Mouse (Mus musculus): ENCODE measurements around the gene Tapbp. TPM values are rescaled to one million over a fixed set of nuclear protein-coding genes. Genes with fewer than 3 reads are reported as not detected.
A peak's percentile ranks its signal among the peaks of the same experiment; 100 is the strongest.

Gene Tapbp
- polyA plus RNA-seq, 1 experiment = 84.7 TPM

DNA sequence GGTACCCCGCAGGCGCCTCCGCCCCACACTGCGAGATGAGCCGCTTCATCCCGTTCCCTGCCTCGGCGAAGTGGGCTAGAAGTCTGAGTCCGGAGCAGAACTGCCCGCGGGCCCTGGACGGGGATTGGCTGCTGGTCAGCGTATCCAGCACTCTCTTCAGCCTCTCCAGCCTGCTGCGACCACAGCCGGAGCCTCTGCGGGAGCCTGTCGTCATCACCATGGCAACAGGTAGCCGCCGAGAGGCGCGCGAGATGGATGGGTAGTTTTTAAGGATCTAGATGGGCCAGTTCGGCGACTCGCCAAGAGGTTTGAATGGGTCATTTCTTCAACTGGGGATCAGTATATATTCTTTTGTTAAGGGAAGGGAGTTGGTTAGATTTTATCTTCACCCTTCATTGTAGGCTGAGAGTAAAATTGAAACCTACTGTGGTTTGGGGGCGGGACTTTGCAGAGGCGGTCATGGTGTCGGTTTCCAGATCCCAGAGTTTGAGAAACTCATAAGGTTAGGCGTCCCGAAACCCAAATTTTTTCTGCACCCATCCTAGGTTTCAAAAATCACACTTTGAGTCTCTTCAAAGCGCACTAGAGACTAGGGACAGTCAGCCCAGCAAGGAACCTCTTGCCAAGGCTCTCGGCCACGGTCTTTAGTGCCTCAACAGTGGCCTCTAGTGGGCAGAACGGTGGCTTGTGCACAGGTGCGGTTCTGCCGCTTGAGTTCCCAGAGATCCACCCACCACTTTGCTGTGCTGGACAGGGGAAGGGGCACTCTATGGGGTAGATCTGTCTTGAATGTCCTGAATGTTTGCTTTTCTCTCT lies 4.8 kb downstream of the Tapbp start:
- DNase-seq (ENCODE audit: low spot score) = peak; percentile 58

DNA sequence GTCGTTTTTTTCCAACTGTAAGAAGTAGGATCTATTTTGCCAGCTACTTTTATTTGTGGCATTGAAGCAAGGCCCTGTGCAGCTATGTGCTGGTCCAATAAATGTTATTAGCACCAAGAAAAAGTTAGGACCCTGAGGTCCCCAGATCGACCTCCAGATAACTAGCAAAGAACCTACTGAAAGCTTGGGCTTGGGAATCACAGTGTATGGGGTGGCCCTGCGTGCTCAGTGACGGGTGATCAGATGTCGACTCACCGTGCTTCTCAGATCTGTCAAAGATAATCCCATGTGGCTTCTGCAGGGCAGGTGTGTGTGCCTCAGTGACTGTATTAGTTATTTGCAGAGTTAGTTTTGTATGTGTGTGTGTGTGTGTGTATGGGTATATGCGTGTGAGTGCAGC lies 5.7 kb downstream of the Tapbp start:
- DNase-seq (ENCODE audit: low spot score) = no peak

DNA sequence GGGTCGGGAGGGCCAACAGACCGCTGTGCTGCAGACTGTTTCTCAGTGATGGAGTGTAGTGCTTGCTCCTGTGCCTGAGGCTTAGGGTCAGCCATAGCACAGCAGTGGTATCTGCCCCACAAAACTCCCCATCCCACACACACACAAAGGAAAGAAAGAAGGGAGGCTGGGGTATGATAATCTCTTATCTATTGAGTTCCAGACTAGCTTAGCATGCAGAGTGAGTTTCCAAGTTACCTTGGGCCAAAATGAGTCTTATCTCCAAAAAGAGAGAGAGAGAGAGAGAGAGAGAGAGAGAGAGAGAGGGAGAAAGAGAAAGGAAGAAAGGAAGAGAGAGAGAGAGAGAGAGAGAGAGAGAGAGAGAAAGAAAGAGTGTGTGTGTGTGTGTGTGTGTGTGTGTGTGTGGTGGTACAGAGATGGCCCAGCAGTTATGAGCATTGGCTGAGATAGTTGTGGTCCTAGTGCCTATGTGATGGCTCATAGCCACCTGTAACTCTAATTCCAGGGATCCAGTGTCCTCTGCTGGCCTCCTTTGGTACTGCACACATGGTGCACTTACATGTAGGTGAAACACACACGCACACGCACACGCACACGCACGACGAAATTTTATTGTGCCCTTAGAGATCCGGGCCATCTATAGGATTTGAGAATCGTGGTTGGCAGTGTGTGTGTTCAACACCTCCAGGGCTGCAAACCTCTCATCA lies 9.0 kb downstream of the Tapbp start:
- no peak for DNase-seq (ENCODE audit: low spot score)

DNA sequence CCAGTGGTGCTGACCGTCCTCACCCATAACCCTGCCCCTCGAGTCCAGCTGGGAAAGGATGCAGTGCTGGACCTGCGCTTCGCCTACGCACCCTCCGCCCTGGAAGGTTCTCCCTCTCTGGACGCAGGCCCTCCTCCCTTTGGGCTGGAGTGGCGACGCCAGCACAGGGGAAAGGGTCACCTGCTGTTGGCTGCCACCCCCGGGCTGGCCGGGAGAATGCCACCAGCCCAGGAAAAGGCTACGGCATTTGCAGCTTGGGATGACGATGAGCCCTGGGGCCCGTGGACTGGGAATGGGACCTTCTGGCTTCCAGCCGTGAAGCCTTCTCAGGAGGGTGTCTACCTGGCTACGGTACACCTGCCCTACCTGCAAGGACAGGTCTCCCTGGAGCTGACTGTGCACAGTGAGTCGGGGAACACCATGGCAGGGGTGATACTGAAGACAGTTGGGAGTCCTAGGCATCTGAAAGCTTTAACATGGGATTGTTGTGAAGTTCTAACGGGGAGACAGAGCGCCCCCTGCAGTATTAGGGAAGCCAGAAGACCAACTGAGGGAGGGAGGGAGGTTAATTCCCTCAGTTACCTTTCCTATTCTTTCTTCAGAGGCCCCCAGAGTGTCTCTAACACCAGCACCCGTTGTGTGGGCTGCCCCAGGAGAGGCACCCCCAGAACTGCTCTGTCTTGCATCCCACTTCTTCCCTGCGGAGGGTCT lies 9.9 kb downstream of the Tapbp start:
- no peak for DNase-seq (ENCODE audit: low spot score)

DNA sequence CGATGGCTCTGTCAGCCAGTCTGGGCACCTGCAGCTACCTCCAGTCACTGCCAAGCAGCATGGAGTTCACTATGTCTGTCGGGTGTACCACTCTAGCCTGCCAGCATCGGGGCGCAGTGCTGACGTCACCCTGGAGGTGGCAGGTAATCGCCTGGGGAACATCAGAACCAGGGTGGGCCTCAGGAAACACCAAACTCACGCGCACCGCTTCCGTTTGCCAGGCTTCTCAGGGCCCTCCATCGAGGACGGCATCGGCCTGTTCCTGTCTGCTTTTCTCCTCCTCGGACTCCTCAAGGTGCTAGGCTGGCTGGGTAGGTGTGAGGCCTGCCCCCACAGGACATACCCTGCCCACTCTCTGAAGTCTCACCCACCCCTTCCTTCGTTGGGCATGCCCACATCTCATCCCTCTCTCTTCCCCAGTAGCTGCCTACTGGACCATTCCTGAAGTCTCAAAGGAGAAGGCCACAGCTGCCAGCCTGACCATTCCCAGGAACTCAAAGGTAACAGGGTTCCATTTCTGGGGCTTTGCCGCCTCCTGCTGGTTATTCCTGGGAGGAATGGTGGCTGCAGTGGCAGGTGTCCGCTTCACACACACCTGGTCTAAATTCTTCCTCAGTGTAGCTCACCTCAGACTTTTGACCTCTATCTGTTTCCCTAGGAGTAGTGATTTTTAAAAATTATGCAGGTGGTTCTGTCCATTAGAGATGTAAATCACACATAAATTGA lies 10.7 kb downstream of the Tapbp start:
- DNase-seq (ENCODE audit: low spot score) = no peak

DNA sequence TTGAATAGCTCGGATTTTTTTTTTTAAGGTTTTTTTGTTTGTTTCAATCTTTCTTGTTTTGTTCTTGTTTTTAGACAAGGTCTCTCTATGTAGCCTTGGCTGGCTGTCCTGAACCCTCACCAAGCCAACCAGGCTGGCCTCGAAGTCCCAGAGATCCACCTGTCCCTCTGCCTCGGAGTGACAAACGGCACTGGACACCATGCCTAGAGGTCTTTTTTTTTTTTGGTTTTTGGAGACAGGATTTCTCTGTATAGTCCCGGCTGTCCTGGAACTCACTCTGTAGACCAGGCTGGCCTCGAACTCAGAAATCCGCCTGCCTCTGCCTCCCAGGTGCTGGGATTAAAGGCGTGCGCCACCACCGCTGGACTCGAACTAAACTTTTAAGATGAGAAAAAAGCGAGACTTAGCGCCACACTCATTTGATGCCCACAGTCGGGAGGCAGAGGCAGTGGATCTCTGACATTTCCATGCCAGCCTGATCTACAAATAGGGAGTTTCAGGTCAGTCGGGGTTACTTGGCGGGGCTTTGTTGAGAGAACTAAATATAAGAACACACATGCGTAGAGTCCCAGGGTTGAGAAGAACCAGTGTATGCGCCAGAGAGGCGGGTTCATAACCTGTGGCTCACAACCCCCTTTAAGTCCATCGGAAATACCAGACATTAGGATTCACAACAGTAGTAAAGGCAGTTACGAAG lies 12.7 kb downstream of the Tapbp start:
- DNase-seq (ENCODE audit: low spot score) = no peak

DNA sequence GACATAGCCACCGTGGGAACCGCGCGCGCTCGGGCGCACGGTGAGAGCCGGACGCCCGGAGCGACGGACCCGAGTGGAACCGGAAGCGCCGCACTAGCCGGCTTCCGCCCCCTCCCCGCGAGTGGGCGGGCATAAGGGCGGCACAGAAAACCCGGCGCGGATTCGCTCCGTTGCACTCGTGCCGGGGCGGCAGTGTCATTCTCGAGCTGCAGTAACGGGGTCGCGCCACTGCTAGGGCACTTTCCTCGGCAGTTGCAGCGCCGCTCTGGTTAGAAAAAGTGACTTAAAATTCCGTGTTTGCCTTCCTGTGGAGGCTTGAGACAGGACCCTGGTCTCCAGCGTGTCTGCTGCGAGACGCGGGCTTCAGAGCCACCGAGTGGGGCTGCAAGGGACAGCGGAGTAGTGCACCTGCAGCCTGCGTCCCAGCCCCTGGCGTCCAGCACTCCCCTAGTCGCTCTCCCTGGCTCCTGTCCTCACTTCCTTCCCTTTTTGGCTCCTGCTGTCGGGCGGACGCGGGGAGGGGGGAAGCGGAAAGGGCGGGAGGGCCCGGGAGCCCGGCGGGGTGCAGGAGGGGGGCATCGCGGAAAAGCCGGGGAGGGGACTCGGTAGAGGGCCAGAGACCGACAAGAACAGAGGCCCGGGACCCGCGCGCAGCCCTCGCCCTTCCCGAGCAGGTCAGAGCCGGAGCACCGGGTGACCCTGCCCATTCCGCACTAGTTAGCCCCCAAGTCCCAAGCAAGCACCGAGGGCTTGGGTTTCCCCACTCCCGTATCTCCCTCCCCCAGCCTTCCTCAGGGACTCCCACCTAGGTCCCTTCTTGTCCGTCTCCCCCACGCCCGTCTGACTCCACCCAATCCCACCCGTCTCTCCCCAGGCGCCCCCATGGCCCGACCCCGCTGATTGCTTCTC lies 13.9 kb downstream of the Tapbp start, which contains the start of gene Rgl2:
Gene Rgl2, plus strand, starts transcription at position 173 of the 909 bp plus-strand sequence.
- peak; percentile 84 for DNase-seq (ENCODE audit: low spot score)

DNA sequence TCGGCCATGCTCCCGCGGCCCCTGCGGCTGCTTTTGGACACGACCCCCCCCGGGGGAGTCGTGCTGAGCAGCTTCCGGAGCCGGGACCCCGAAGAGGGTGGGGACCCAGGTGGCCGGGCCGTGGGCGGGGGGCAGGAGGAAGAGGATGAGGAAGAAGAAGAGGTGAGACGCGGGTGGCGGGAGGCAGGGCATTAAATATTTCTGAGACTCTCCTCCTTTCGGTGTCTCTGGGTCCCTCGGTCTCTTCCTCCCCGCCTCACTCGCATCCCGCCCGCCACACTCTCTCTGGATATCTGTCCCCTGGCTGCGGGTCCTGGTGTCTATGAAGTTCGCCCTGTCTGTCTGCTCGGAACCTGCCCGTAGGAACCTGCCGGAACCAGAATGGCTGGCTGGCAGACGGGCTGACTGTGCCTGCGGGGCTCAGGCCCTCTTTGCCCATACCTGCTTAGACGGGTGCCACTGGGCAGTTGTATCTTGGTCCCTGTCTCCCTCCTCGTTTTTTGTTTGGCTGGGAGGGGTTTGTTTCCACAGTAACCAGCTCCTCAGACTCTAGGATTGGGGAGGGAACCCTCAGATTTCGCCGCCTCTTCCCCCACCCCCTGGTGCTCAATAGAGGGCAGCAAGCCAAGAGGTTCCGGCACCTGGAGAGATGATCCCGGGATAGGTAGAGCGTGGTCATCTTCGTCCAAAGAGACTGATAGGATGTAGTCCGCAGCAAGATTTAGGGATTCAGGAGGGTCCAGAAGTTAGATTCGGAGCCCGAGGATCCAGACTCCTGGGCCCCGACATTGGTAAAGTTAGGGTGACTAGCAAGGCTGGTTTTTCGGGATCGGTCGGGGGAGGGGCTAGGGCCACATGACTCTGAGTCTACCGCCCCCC lies 14.8 kb downstream of the Tapbp start:
- no peak for DNase-seq (ENCODE audit: low spot score)

DNA sequence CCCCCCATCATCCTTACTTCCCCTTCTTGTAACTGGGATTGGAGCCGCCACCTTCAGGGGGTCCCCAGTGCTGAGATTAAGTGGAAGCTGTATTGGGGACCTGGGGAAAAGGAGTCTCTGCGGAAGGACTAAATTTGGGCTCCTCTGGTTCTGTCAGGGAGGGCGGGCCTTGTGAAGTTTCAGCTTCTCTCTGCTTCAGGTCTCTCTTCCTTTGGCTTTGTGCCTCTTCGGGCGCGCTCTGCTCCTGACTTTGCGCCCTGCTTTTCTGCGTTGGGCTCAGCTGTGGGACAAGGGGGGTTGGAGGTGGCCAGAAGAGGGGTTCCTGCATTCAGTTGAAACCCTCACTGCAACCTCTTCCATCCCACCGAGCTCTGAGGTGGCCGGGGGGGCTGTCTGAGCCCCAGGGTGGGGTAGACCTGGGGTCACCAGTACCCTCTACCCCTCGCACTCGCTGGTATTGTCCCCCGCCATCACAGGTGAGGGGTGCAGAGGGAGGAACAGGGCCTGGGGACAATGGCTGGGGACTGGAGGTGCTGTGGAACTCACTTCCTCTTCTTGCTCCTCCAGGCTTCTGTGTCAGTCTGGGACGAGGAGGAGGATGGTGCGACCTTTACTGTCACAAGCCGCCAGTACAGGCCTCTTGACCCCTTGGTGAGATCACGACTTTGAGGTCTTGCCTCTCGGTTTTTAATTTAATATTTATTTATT lies 15.6 kb downstream of the Tapbp start:
- DNase-seq (ENCODE audit: low spot score) = no peak

DNA sequence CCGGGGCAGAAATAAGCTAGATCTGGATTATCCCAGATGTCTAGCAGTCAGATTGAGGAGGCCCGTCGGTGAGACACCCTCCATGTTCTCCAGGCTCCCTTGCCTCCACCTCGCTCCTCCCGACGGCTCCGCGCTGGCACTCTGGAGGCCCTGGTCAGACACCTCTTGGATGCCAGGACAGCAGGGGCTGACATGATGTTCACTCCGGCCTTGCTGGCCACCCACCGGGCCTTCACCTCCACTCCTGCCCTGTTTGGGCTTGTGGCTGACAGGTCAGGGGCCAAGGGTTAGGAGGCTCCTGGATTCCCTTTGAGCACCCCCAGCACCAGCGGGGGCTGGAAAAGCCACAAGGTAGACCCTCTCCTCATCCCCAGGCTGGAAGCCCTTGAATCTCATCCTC lies 16.2 kb downstream of the Tapbp start:
- DNase-seq (ENCODE audit: low spot score) = no peak

DNA sequence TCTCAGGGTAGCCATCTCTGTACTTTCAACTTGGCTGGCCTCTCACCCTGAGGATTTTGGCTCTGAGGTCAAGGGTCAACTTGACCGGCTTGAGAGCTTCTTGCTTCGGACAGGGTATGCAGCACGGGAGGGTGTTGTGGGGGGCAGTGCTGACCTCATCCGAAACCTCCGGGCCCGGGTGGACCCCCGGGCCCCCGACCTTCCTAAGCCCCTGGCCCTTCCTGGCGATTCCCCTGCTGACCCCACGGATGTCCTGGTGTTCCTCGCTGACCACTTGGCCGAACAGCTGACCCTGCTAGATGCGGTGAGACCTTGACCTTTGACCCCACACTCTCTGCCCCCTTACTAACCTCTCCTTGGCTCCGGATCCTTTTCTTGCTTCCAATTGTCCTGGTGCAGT lies 16.7 kb downstream of the Tapbp start:
- DNase-seq (ENCODE audit: low spot score) = no peak

DNA sequence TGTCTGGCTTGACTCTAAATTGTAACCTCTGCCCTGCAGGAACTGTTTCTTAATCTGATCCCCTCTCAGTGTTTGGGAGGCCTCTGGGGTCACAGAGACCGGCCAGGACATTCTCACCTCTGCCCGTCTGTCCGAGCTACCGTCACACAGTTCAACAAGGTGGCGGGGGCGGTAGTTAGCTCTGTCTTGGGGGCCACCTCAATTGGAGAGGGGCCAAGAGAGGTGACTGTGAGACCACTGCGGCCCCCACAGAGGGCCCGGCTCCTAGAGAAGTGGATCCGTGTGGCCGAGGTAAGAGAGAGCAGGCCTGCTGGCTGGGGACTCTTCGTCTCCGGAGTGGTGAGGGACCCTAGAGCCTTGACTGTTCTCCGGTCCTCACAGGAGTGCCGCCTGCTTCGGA lies 17.3 kb downstream of the Tapbp start:
- no peak for DNase-seq (ENCODE audit: low spot score)

DNA sequence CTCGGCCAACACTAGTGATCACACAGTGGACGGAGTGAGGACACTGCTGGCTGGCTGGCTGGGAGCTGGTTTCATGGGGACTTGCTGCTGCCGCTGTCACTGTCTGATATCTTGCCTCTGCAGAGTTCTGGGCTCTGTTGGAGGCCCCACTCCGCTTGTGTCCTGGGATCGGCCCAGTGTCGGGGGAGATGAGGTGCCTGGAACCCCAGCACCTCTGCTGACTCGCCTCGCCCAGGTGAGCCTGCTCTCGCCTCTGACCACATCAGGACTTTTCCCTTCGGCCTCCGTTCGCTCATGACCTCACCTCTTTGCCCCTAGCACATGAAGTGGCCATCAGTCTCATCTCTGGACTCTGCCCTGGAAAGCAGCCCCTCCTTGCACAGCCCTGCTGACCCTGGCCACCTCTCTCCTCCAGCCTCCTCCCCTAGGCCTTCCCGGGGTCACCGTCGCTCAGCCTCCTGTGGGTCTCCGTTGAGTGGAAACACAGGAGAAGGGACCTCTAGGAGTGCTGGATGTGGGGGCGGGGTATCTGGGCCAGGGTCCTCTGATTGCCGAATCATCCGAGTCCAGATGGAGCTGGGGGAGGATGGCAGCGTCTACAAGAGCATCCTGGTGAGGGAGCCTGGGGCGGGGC lies 19.8 kb downstream of the Tapbp start:
- DNase-seq (ENCODE audit: low spot score) = no peak

DNA sequence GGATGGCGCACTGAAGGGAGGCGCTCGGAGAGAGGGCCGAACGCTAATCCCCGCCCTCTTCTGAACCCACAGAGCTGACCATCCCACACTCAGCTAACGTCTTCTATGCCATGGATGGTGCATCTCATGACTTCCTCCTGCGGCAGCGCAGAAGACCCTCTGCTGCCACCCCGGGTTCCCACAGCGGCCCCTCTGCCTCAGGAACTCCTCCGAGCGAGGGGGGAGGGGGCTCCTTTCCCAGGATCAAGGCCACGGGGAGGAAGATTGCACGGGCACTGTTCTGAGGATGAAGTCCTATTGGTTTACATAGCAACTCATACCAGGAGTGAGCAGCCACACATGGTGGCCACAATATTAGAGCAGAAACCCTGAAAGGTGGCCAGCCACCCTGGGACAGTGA lies 21.3 kb downstream of the Tapbp start:
- DNase-seq (ENCODE audit: low spot score) = no peak

DNA sequence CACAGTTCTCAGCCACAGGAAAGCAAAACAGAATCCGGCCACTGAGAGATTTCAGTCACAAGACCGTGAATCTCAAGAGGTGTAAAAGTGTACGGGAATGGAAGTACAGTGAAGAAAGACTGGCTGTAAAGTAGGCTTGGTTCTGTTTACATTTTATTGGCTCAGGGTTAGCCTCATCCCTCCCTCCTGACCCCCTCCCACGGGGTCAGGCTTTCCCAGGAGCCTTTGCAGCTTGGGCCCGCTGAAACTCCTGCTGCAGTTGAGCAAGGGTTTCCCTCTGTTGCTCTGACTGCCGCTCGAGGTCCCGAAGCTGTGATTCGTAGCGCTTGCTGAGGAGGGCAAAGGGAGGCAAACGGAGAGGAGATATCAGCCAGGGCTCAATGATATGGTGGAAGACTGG lies 23.1 kb downstream of the Tapbp start:
- DNase-seq (ENCODE audit: low spot score) = no peak

DNA sequence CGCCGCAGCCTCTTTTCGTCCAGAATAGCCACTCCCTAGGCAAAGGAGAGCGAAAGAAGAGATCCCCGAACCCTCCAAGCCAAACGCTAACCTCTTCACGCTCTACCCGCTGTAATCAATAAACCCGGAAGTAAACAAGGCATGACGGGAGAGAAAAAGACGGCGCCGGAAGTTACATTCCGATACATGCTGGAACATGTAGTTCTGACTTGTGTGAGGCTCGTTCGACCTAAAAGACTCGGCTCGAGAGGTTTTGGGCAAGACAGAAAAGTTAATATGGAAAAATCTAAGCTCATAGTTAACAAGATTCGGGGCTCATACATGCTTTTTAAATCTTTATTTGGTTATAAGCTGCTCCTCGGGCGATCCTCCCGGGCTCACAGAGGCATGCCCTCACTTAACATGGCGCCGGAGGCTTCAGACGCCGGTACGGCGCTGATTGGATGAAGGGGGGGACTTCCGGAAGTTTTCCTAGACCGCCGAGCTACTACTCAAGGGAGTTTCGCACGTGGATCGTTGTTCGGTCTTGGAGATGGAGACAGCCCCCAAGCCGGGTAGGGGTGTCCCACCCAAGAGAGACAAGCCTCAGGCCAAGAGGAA lies 24.6 kb downstream of the Tapbp start, which contains the start of the genes Pfdn6 and Wdr46:
Gene Pfdn6, minus strand, starts transcription at position 138 of the 600 bp plus-strand sequence.
Gene Wdr46, plus strand, starts transcription at position 455 of the 600 bp plus-strand sequence.
- no peak for DNase-seq (ENCODE audit: low spot score)

DNA sequence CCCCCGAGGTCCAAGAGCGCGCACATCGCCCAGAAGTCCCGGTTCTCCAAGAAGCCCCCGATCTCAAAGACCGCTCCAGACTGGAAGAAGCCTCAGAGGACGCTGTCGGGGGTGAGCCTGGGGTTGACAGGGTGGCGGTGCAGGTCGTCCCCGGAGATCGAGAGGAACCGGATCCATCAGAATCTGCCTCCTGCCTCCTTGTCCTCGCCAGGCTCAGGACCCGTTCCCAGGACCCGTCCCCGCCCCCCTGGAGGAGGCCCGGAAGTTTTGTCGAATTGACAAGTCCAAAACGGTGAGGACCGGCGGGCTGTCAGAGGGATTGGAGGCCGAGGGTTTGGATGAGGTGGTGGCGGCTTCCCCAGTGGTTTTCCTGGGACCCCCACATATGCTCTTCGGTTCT lies 25.3 kb downstream of the Tapbp start:
- no peak for DNase-seq (ENCODE audit: low spot score)

DNA sequence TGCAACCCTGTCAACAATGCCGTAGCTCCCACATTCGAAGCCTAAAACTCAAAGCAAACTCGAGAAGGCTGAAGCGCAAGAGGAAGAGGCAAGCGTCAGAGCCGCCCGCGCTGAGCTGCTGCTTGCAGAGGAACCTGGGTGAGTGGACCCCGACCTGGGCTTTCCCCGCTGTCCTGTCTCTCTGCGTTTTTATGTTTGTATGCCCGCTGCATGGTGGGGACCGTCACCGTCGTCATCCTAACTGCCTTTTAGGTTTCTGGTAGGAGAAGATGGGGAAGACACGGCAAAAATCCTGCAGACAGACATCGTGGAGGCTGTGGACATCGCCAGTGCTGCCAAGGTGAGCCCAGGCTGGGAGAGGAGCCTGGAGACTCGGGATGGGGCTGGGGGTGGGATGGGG lies 25.7 kb downstream of the Tapbp start:
- DNase-seq (ENCODE audit: low spot score) = no peak

Measured in urinary bladder, adult 2 months (tissue).